Mouse (Mus musculus) forebrain, postnatal 0 days (tissue): ENCODE measurements around the gene Sulf2. TPM values are rescaled to one million over a fixed set of nuclear protein-coding genes. Genes with fewer than 3 reads are reported as not detected.

Source experiments
- ATAC-seq: fragments of 200-750 bp; cut with Nextera tagmentation; 2 replicates; pipeline ENCODE4 v1.8.0; 2017; ENCODE audit warnings: mild to moderate bottlenecking, moderate library complexity
- DNase-seq: peaks from one replicate; pipeline ENCODE4 v3.0.0-alpha.2; 2015
- H3K27ac ChIP-seq: fragments of 300-500 bp; sonication (generic); 2 replicates; pipeline ENCODE4 v1.5.1; 2014; ENCODE audit warnings: low read depth, mild to moderate bottlenecking, antibody characterized with exemption, low read length, moderate library complexity, mixed read lengths
- H3K27me3 ChIP-seq: fragments of 300-500 bp; sonication (generic); 2 replicates; pipeline ENCODE4 v1.6.1; 2014; ENCODE audit warnings: mild to moderate bottlenecking, low read length, mixed read lengths; ENCODE audit not compliant: insufficient read depth
- H3K36me3 ChIP-seq: fragments of 300-500 bp; sonication (generic); 2 replicates; pipeline ENCODE4 v1.6.1; 2014; ENCODE audit warnings: mild to moderate bottlenecking, moderate library complexity; ENCODE audit not compliant: insufficient read depth
- H3K4me1 ChIP-seq: fragments of 300-500 bp; sonication (generic); 2 replicates; pipeline ENCODE4 v1.6.1; 2014; ENCODE audit warnings: antibody characterized with exemption; ENCODE audit not compliant: insufficient read depth
- H3K4me2 ChIP-seq: fragments of 300-500 bp; sonication (generic); 2 replicates; pipeline ENCODE4 v1.6.1; 2014; ENCODE audit warnings: low read depth, mild to moderate bottlenecking, moderate library complexity
- H3K4me3 ChIP-seq: fragments of 300-500 bp; sonication (generic); 2 replicates; pipeline ENCODE4 v1.5.1; 2014; ENCODE audit warnings: low read depth, low read length, mixed read lengths
- H3K9ac ChIP-seq: fragments of 300-500 bp; sonication (generic); 2 replicates; pipeline ENCODE4 v1.6.1; 2014; ENCODE audit warnings: mild to moderate bottlenecking
- H3K9me3 ChIP-seq: fragments of 300-500 bp; sonication (generic); 2 replicates; pipeline ENCODE4 v1.6.1; 2016; ENCODE audit warnings: low read length
- CTCF ChIP-seq: sonication (generic); IDR thresholded peaks from 2 replicates; pipeline ENCODE4 v1.5.1; 2016; ENCODE audit warnings: antibody characterized with exemption, control low read depth, low read depth
- WGBS: fragments of 180-500 bp; shearing (Covaris S2); extraction: QIAGEN DNeasy Blood & Tissue Kit; methylation state at CpG from one replicate; pipeline ENCODE4 v1.1.7; 2014; 5-methylcytosine and 5-hydroxymethylcytosine counted together
- polyA plus RNA-seq: library from polyadenylated mRNA; unstranded; fragments of >200 nt; fragmentation: Nextera tagmentation; extraction: Ambion mirVana; gene quantifications from 2 replicates; pipeline ENCODE4 v1.2.1, GENCODE M21; 2015
- total RNA-seq: library from RNA; depleted of rRNA; stranded (reverse); fragments of >200 nt; gene quantifications from 2 replicates; pipeline ENCODE4 v1.2.3, GENCODE M21; 2014

Sulf2 gene
- total and polyA plus RNA-seq, 2 experiments from 2014 or later = 67.5 to 95.6 TPM

DNA sequence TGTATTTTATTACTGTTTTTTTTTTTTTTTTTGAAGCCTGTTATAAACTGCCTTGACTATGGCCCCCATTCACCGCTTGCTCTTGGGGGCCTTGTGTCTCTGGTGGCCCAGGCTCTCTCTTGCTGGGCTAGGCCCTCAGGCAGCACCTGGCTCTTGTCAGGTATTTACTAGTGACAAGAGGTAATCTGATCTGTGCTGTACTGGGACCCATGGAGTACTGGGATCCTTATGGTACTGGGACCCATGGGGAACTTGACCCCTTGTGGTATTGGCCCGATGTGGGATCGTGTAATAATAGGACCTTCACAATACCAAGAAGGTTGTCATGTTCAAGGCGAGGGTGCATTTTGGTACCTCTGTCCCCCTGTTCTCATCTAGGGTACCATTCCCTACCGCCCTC, 4.9 kb downstream of the Sulf2 start:
- H3K27ac ChIP-seq = no peak overlapping the region
- H3K4me3 ChIP-seq = no peak overlapping the region
- DNase-seq (no peak), ATAC-seq (no peak)
- H3K27me3 ChIP-seq = peaks cover 8% of the 10 kb centered on the region
- no peaks in the 10 kb centered on the region for H3K9me3 ChIP-seq
- H3K36me3 ChIP-seq = no peaks in the 10 kb centered on the region
- no peak for TF ChIP-seq CTCF
- H3K4me2 ChIP-seq = no peak overlapping the region
- no peak overlapping the region for H3K9ac ChIP-seq
- H3K4me1 ChIP-seq = peaks cover 25% of the 10 kb centered on the region
- 96% methylated on average over 5 of the region's 5 CpGs for WGBS

DNA sequence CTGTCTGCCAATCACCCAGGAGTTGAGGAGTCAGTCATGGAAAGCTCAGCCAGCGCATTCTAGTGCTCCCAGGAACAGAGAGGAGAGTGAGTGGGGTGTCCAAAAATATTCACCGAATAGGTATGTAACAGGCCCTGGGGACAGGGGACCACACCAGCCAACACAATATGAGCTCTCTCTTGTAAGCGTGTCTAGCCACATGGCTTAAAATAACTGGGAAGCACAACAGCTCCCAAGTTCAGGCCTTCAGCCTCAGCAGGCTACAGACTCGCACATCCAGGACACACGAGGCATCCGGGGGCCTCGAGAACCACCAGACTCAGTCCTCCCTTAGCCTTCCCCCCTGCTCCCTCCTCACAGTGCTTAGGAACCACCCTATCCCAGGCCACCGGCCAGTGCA, 6.0 kb downstream of the Sulf2 start:
- Histone ChIP-seq H3K36me3 (no peaks in the 10 kb centered on the region), H3K9me3 (no peaks in the 10 kb centered on the region), H3K4me2 (no peak overlapping the region), H3K4me1 (peaks cover 25% of the 10 kb centered on the region), H3K27me3 (peaks cover 8% of the 10 kb centered on the region), H3K27ac (no peak overlapping the region), H3K4me3 (no peak overlapping the region), H3K9ac (no peak overlapping the region)
- DNase-seq = no peak
- ATAC-seq = no peak
- TF ChIP-seq CTCF = no peak
- WGBS = 82% methylated on average over 8 of the region's 8 CpGs

- 46% methylated on average over 13 of the region's 13 CpGs for WGBS
- H3K4me2 ChIP-seq = no peak overlapping the region
- no peak for TF ChIP-seq CTCF
Observed at GRCm38 (mm10) chr2:166148672-166149332, 6.7 kb downstream of the Sulf2 start.

GRCm38 (mm10) chr2:166147930-166148651, 7.4 kb downstream of the Sulf2 start:
- H3K4me3 ChIP-seq = no peak overlapping the region
- DNase-seq (no peak), ATAC-seq (no peak)
- no peak overlapping the region for H3K4me2 ChIP-seq
- no peak overlapping the region for H3K9ac ChIP-seq
- no peaks in the 10 kb centered on the region for H3K36me3 ChIP-seq
- peaks cover 14% of the 10 kb centered on the region for H3K4me1 ChIP-seq
- H3K27ac ChIP-seq = no peak overlapping the region
- no peak for TF ChIP-seq CTCF
- H3K27me3 ChIP-seq = peaks cover 2% of the 10 kb centered on the region
- 81% methylated on average over 10 of the region's 10 CpGs for WGBS
- no peaks in the 10 kb centered on the region for H3K9me3 ChIP-seq

More at GRCm38 (mm10) chr2:166148672-166149332, 6.7 kb downstream of the Sulf2 start:
- Histone ChIP-seq H3K27ac (no peak overlapping the region), H3K4me3 (no peak overlapping the region), H3K27me3 (peaks cover 8% of the 10 kb centered on the region), H3K9ac (no peak overlapping the region), H3K36me3 (no peaks in the 10 kb centered on the region), H3K9me3 (no peaks in the 10 kb centered on the region), H3K4me1 (peaks cover 19% of the 10 kb centered on the region)
- no peak for DNase-seq
- ATAC-seq = no peak

DNA sequence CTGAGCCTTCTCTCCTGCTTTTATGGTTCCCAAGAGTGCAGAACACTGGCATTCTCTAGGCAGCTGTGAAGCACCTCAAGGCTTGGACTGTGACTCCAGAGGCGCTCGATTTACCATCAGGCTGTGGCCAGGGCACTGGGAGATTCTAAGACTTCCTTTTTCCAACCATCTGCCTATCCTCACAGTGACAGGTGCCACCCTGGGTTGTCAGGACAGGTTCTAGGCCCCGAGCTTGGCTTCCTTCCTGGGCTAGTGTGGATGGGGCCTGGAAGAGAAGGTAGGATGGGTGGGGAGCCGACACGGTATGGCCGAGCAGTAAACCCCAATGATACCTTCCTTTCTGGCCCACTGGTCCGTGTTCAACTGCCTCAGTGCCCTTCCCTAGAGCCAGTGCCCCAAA, 9.0 kb downstream of the Sulf2 start:
- Histone ChIP-seq H3K4me1 (peaks cover 9% of the 10 kb centered on the region), H3K9ac (no peak overlapping the region), H3K27ac (no peak overlapping the region), H3K36me3 (no peaks in the 10 kb centered on the region), H3K4me2 (no peak overlapping the region), H3K4me3 (no peak overlapping the region), H3K27me3 (no peaks in the 10 kb centered on the region), H3K9me3 (no peaks in the 10 kb centered on the region)
- DNase-seq (no peak), ATAC-seq (no peak)
- TF ChIP-seq CTCF = no peak
- 89% methylated on average over 7 of the region's 7 CpGs for WGBS

- 79% methylated on average over 8 of the region's 8 CpGs for WGBS
- no peak for TF ChIP-seq CTCF
- no peak overlapping the region for H3K4me3 ChIP-seq
- H3K36me3 ChIP-seq = no peaks in the 10 kb centered on the region
- no peaks in the 10 kb centered on the region for H3K27me3 ChIP-seq
- peaks cover 4% of the 10 kb centered on the region; the same call in 1 of the 2 replicates for H3K4me1 ChIP-seq
- H3K9me3 ChIP-seq = no peaks in the 10 kb centered on the region
- H3K9ac ChIP-seq = 0 out of 2 replicates have a peak overlapping the region, but pooled peaks have one; percentile 6
- H3K4me2 ChIP-seq = no peak overlapping the region
- ATAC-seq = no peak
- no peak overlapping the region for H3K27ac ChIP-seq
- no peak for DNase-seq
Observed at GRCm38 (mm10) chr2:166145031-166145430, 10.4 kb downstream of the Sulf2 start.

- Histone ChIP-seq H3K4me2 (no peak overlapping the region), H3K36me3 (no peaks in the 10 kb centered on the region), H3K27ac (no peak overlapping the region), H3K4me1 (peaks cover 4% of the 10 kb centered on the region; the same call in 1 of the 2 replicates), H3K9me3 (no peaks in the 10 kb centered on the region), H3K4me3 (no peak overlapping the region), H3K9ac (no peak overlapping the region), H3K27me3 (no peaks in the 10 kb centered on the region)
- no peak for TF ChIP-seq CTCF
- no peak for DNase-seq
- 81% methylated on average over 5 of the region's 5 CpGs for WGBS
- no peak for ATAC-seq
Observed at GRCm38 (mm10) chr2:166143871-166144270, 11.6 kb downstream of the Sulf2 start.
